Mouse (Mus musculus) neural tube, embryonic 12.5 days (tissue): ENCODE data around the gene Nap1l1. TPM values are rescaled to one million over a fixed set of nuclear protein-coding genes. Genes with fewer than 3 reads are reported as not detected.
"Not testable (repeated sequence)": the region's sequence is repeated elsewhere in the genome, so short reads cannot be mapped to it uniquely, and the experiment has no call there.

ENCODE experiments used
- ATAC-seq: fragments of 200-750 bp; cut with Nextera tagmentation; 2 replicates; pipeline ENCODE4 v1.8.0; 2017; ENCODE audit warnings: low read depth, mild to moderate bottlenecking, moderate TSS enrichment, moderate library complexity; ENCODE audit not compliant: low FRiP score
- H3K27ac ChIP-seq: fragments of 300-500 bp; sonication (generic); 2 replicates; pipeline ENCODE4 v1.5.1; 2016
- H3K27me3 ChIP-seq: fragments of 300-500 bp; sonication (generic); replicated peaks from 2 replicates; pipeline ENCODE4 v1.6.1; 2016; ENCODE audit warnings: mild to moderate bottlenecking
- H3K36me3 ChIP-seq: fragments of 300-500 bp; sonication (generic); 2 replicates; pipeline ENCODE4 v1.6.1; 2016; ENCODE audit warnings: mild to moderate bottlenecking
- H3K4me1 ChIP-seq: fragments of 300-500 bp; sonication (generic); 2 replicates; pipeline ENCODE4 v1.6.1; 2016
- H3K4me2 ChIP-seq: fragments of 300-500 bp; sonication (generic); replicated peaks from 2 replicates; pipeline ENCODE4 v1.6.1; 2016; ENCODE audit warnings: mild to moderate bottlenecking
- H3K4me3 ChIP-seq: fragments of 300-500 bp; sonication (generic); 2 replicates; pipeline ENCODE4 v1.5.1; 2016
- H3K9ac ChIP-seq: fragments of 300-500 bp; sonication (generic); 2 replicates; pipeline ENCODE4 v1.6.1; 2016; ENCODE audit warnings: mild to moderate bottlenecking
- H3K9me3 ChIP-seq: fragments of 300-500 bp; sonication (generic); 2 replicates; pipeline ENCODE4 v1.6.1; 2016; ENCODE audit warnings: mild to moderate bottlenecking
- whole genome bisulfite sequencing: fragments of 180-500 bp; shearing (Covaris S2); methylation state at CpG from one replicate; pipeline ENCODE4 v1.1.7; 2016; 5-methylcytosine and 5-hydroxymethylcytosine counted together
- polyA plus RNA-seq: library from polyadenylated mRNA; unstranded; fragments of >200 nt; fragmentation: Nextera tagmentation; extraction: Ambion mirVana; gene quantifications from 2 replicates; pipeline ENCODE4 v1.2.1, GENCODE M21; 2016

The Nap1l1 gene
- polyA plus RNA-seq, 1 experiment from 2014 or later = 247 TPM

GRCm38 (mm10) chr10:111488793-111489192, 15.8 kb downstream of the Nap1l1 start:
- no peak for ATAC-seq
- H3K27ac ChIP-seq = no peak overlapping the region

DNA sequence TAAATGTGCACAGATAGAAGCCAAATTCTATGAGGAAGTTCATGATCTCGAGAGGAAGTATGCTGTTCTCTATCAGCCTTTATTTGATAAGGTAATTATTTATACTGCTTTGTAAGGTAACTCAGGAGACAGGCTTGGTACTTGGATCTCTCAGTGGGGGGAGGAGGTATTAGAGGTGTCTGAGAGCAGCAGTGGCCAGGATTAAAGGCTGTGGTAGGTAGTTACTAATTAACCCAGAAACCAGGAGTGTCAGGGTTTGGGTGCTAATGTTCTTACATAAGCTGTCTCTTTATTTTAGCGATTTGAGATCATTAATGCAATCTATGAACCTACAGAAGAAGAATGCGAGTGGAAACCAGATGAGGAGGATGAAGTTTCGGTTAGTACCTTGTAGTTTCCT, 17.1 kb downstream of the Nap1l1 start:
- not testable (repeated sequence) for H3K4me3 ChIP-seq, H3K9me3 ChIP-seq, H3K4me1 ChIP-seq, ATAC-seq, H3K4me2 ChIP-seq, H3K27me3 ChIP-seq, H3K9ac ChIP-seq, H3K27ac ChIP-seq
- peaks cover 61% of the 10 kb centered on the region for H3K36me3 ChIP-seq
- 89% methylated on average over 4 of the region's 4 CpGs for WGBS

More at GRCm38 (mm10) chr10:111488793-111489192, 15.8 kb downstream of the Nap1l1 start:
- no peaks in the 10 kb centered on the region for H3K4me1 ChIP-seq
- peaks cover 63% of the 10 kb centered on the region for H3K36me3 ChIP-seq
- H3K9ac ChIP-seq = no peak overlapping the region
- H3K4me2 ChIP-seq = no peak overlapping the region
- no peaks in the 10 kb centered on the region for H3K9me3 ChIP-seq
- H3K27me3 ChIP-seq = no peaks in the 10 kb centered on the region
- no peak overlapping the region for H3K4me3 ChIP-seq
- 82% methylated on average over 2 of the region's 2 CpGs for WGBS

GRCm38 (mm10) chr10:111495888-111496287, 22.9 kb downstream of the Nap1l1 start:
- H3K27me3 ChIP-seq = no peaks in the 10 kb centered on the region
- ATAC-seq = no peak
- H3K36me3 ChIP-seq = peaks cover 55% of the 10 kb centered on the region
- H3K9me3 ChIP-seq = no peaks in the 10 kb centered on the region
- no peak overlapping the region for H3K9ac ChIP-seq
- H3K4me3 ChIP-seq = no peak overlapping the region
- 92% methylated on average over 7 of the region's 7 CpGs for WGBS
- no peak overlapping the region for H3K27ac ChIP-seq
- H3K4me1 ChIP-seq = no peaks in the 10 kb centered on the region
- H3K4me2 ChIP-seq = no peak overlapping the region

- H3K9me3 ChIP-seq = no peaks in the 10 kb centered on the region
- H3K36me3 ChIP-seq = peaks cover 26% of the 10 kb centered on the region
- no peak overlapping the region for H3K9ac ChIP-seq
- no peak for ATAC-seq
- H3K27me3 ChIP-seq = no peaks in the 10 kb centered on the region
- H3K27ac ChIP-seq = no peak overlapping the region
- H3K4me2 ChIP-seq = no peak overlapping the region
- H3K4me1 ChIP-seq = peaks cover 4% of the 10 kb centered on the region; the same call in 1 of the 2 replicates
- 76% methylated on average over 6 of the region's 6 CpGs for WGBS
- no peak overlapping the region for H3K4me3 ChIP-seq
These were observed 26.9 kb downstream of the Nap1l1 start for GRCm38 (mm10) chr10:111499892-111500291.

- H3K36me3 ChIP-seq = peaks cover 5% of the 10 kb centered on the region; the same call in 1 of the 2 replicates
- no peak overlapping the region for H3K27ac ChIP-seq
- peaks cover 4% of the 10 kb centered on the region; the same call in 1 of the 2 replicates for H3K4me1 ChIP-seq
- no peak overlapping the region for H3K4me3 ChIP-seq
- H3K9me3 ChIP-seq = no peaks in the 10 kb centered on the region
- no peaks in the 10 kb centered on the region for H3K27me3 ChIP-seq
- H3K4me2 ChIP-seq = no peak overlapping the region
- 4% methylated on average over 3 of the region's 3 CpGs for WGBS
- no peak for ATAC-seq
- H3K9ac ChIP-seq = no peak overlapping the region
These were observed 30.0 kb downstream of the Nap1l1 start for GRCm38 (mm10) chr10:111503071-111503470.

- H3K36me3 ChIP-seq = no peaks in the 10 kb centered on the region
- H3K4me2 ChIP-seq = no peak overlapping the region
- H3K4me1 ChIP-seq = peaks cover 6% of the 10 kb centered on the region
- H3K4me3 ChIP-seq = no peak overlapping the region
- no peak for ATAC-seq
- 42% methylated on average over 10 of the region's 10 CpGs for WGBS
- no peaks in the 10 kb centered on the region for H3K9me3 ChIP-seq
- H3K27me3 ChIP-seq = no peaks in the 10 kb centered on the region
- H3K27ac ChIP-seq = no peak overlapping the region
- H3K9ac ChIP-seq = no peak overlapping the region
These were observed 30.7 kb downstream of the Nap1l1 start for GRCm38 (mm10) chr10:111503716-111504115.

DNA sequence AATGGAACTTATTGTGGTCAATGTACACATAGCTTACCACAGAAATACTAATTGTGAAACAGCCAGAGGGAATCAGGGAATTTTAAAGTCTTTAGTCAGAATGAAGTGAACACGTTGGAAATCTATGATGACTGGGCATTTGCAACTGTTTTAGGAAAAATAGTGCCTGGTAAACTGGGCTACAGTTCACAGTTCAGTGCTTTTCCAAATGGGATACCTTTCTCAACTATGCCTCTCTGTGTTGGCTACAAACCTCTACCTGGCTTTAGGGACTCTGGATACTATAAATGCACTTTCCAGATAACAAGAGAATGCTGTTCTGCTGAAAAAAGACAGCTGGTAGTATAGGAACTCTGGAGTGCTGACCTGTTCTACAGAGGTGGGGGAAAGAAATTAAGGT, 31.6 kb downstream of the Nap1l1 start:
- no peaks in the 10 kb centered on the region for H3K9me3 ChIP-seq
- H3K4me2 ChIP-seq = no peak overlapping the region
- no peak overlapping the region for H3K4me3 ChIP-seq
- H3K9ac ChIP-seq = no peak overlapping the region
- 81% methylated on average over 1 of the region's 1 CpGs for WGBS
- peaks cover 14% of the 10 kb centered on the region for H3K4me1 ChIP-seq
- no peak overlapping the region for H3K27ac ChIP-seq
- no peaks in the 10 kb centered on the region for H3K36me3 ChIP-seq
- no peak for ATAC-seq
- no peaks in the 10 kb centered on the region for H3K27me3 ChIP-seq

DNA sequence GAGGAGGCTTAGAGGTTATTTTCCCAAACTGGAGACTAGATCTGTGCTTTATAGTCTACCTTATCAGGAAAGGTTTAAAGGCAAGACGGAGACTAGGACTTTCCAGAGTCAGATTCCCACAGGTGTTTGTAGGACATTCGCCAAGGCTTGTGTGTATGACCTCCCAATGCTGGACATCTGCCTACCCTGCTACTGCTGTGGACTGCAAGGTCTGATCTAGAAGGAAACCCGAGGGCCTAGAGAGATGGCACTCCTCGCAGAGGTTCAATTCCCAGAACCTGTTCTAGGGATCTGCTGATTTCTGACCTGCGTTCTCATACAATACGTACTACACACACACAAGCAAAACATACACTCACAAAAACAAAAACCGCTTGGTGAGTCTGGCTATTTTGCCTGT, 32.4 kb downstream of the Nap1l1 start:
- Histone ChIP-seq H3K4me3 (no peak overlapping the region), H3K27ac (no peak overlapping the region), H3K27me3 (no peaks in the 10 kb centered on the region), H3K4me2 (peak overlapping the region; percentile 86), H3K4me1 (peaks cover 15% of the 10 kb centered on the region), H3K9ac (no peak overlapping the region), H3K36me3 (no peaks in the 10 kb centered on the region), H3K9me3 (no peaks in the 10 kb centered on the region)
- WGBS = 56% methylated on average over 7 of the region's 7 CpGs
- ATAC-seq = no peak

DNA sequence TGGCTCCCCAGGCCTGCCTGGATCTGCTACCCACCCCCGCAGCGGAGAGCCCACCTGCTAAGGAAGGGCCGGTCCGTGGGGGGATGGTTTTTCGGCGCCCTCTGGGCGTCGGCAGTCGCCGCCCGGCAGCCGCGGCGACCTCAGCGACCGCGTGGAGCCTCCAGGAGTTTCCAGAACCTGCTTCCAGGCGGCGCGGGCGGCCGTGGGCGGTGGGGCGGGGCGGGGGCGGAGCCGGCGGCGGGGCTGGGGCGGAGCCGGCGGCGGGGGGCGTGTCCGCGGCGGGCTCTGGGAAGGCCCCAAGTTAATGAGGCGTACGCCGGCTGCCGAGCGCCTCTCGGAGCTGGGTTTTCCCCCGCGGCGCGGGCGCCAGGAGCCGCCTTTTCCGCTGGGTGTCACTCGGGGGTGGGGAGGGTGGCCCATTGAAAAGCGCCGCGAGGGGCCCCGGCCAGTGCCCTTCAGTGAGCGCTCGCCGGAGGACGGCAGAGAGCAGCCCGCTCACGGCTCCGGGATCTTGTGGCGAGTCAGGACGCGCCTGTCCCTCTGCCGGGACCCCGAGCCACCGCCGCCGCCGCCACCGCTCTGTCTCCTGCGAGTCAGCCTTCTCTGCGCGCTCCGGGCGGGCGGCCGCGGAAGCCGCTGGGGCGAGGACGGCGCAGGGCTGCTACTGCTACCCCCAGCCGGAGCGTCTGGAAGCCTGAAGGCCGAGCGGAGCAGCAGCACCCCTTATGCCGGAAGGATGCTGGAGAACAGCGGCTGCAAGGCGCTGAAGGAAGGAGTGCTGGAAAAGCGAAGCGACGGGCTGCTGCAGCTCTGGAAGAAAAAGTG, 33.3 kb downstream of the Nap1l1 start, which contains the start of gene Phlda1:
Gene Phlda1, plus strand, starts transcription at position 186 of the 825 bp plus-strand sequence.
- H3K27ac ChIP-seq = peak within 1 kb of the TSS; percentile 93
- H3K9ac ChIP-seq = peak within 1 kb of the TSS; percentile 89
- H3K4me1 ChIP-seq = peaks cover 15% of the 10 kb centered on the region
- peak; percentile 89 for ATAC-seq
- WGBS = under 1% methylated on average over 94 of the region's 94 CpGs
- H3K4me2 ChIP-seq = peak within 1 kb of the TSS; percentile 86
- no peaks in the 10 kb centered on the region for H3K27me3 ChIP-seq
- peak within 1 kb of the TSS; percentile 82 for H3K4me3 ChIP-seq
- H3K36me3 ChIP-seq = no peaks in the 10 kb centered on the region
- H3K9me3 ChIP-seq = no peaks in the 10 kb centered on the region

DNA sequence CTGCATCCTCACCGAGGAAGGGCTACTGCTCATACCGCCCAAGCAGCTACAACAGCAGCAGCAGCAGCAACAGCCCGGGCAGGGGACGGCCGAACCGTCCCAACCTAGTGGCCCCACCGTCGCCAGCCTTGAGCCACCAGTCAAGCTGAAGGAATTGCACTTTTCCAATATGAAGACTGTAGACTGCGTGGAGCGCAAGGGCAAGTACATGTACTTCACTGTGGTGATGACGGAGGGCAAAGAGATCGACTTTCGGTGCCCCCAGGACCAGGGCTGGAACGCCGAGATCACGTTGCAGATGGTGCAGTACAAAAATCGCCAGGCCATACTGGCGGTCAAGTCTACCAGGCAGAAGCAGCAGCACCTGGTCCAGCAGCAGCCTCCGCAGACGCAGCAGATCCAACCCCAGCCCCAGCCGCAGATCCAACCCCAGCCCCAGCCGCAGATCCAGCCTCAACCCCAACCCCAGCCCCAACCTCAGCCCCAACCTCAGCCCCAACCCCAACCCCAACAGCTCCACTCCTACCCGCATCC, 34.0 kb downstream of the Nap1l1 start:
- H3K36me3 ChIP-seq = no peaks in the 10 kb centered on the region
- no peaks in the 10 kb centered on the region for H3K9me3 ChIP-seq
- H3K4me1 ChIP-seq = peaks cover 15% of the 10 kb centered on the region
- H3K27ac ChIP-seq = peak overlapping the region; percentile 93
- H3K4me2 ChIP-seq = peak overlapping the region; percentile 86
- no peaks in the 10 kb centered on the region for H3K27me3 ChIP-seq
- ATAC-seq = peak; percentile 59
- WGBS = under 1% methylated on average over 23 of the region's 23 CpGs
- peak overlapping the region; percentile 82 for H3K4me3 ChIP-seq
- peak overlapping the region; percentile 89 for H3K9ac ChIP-seq

DNA sequence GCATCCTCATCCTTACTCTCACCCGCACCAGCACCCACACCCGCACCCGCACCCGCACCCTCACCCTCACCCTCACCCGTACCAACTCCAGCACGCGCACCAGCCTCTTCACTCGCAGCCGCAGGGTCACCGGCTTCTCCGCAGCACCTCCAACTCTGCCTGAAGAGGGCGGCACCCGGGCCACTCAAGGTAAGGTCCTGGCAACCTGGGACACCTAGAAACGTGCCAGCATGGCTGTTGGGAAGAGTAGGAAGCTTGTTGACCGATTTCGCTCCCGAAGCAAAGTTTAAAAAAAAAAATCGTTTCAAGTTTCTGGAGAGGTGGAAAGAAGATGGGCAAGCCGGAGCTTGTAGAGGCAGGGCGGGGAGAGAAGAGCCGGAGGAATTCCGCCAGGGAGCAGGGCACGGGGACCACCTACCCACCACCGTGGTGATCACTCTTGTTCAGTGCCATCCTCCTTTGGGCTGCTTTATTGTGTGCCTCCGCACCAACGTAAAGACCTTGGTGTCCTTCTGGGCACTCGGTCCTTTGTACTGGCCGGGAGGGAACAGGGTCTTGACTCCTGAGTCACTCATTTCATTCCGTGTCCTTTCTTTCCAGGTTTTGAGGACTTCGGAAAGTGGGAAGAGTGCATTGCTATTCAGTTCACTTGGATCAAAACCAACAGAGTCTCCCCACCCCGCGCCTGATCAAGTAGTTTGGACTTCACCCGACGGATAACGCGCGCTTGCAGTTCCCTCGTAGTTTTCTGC, 34.6 kb downstream of the Nap1l1 start:
- no peak for ATAC-seq
- H3K9ac ChIP-seq = peak overlapping the region; percentile 89
- peak overlapping the region; percentile 86 for H3K4me2 ChIP-seq
- H3K36me3 ChIP-seq = no peaks in the 10 kb centered on the region
- no peaks in the 10 kb centered on the region for H3K9me3 ChIP-seq
- H3K27me3 ChIP-seq = no peaks in the 10 kb centered on the region
- peak overlapping the region; percentile 82 for H3K4me3 ChIP-seq
- peaks cover 14% of the 10 kb centered on the region for H3K4me1 ChIP-seq
- 1% methylated on average over 38 of the region's 38 CpGs for WGBS
- peak overlapping the region; percentile 93; the same call in 1 of the 2 replicates for H3K27ac ChIP-seq
